Mouse (Mus musculus): ENCODE measurements around the gene Tmem72. TPM values are rescaled to one million over a fixed set of nuclear protein-coding genes. Genes with fewer than 3 reads are reported as not detected.

Gene Tmem72
- polyA plus RNA-seq, 1 experiment: not detected

- no peak overlapping the region for H3K27ac ChIP-seq (ENCODE audit: insufficient read depth, low read length)
- peak; percentile 34; the same call in 1 of the 2 replicates for TF ChIP-seq CTCF (IDR thresholded peaks at IDR 0.05; ENCODE audit: borderline replicate concordance, insufficient read depth, low read length)
- no peak for TF ChIP-seq POLR2A (IDR thresholded peaks at IDR 0.05; ENCODE audit: low read depth, low read length)
- H3K4me3 ChIP-seq (ENCODE audit: insufficient read depth, low read length): no peak overlapping the region
- H3K4me1 ChIP-seq (ENCODE audit: control insufficient read depth, insufficient read depth, low read length): no peaks in the 10 kb centered on the region
Observed at GRCm38 (mm10) chr6:116697413-116697812, 19.3 kb downstream of the Tmem72 start.

DNA sequence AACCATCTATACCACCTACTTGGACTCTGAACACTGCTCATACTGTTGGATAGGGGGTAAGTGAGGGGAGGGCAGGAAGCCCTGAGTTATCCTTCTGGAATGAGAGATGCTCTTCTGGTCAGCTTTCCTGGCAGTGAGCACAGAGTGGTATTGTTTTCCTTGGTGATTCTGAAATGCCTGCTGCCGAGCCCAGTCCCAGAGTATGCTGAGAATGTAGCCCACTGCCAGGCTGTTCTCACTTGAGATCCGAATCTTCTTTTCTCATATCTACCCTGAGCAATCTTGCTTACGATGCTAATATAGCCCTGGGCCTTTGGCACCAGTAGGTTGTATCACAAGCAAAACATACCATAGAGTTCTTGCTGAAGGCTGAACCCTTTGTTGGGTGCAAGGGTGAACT lies 22.4 kb downstream of the Tmem72 start:
- H3K4me1 ChIP-seq (ENCODE audit: control insufficient read depth, insufficient read depth, low read length): no peaks in the 10 kb centered on the region
- H3K27ac ChIP-seq (ENCODE audit: insufficient read depth, low read length): no peak overlapping the region
- no peak for TF ChIP-seq POLR2A (IDR thresholded peaks at IDR 0.05; ENCODE audit: low read depth, low read length)
- no peak for TF ChIP-seq CTCF (IDR thresholded peaks at IDR 0.05; ENCODE audit: borderline replicate concordance, insufficient read depth, low read length)
- H3K4me3 ChIP-seq (ENCODE audit: insufficient read depth, low read length): no peak overlapping the region

- no peaks in the 10 kb centered on the region for H3K4me1 ChIP-seq (ENCODE audit: control insufficient read depth, insufficient read depth, low read length)
- H3K4me3 ChIP-seq (ENCODE audit: insufficient read depth, low read length): no peak overlapping the region
- no peak for TF ChIP-seq POLR2A (IDR thresholded peaks at IDR 0.05; ENCODE audit: low read depth, low read length)
- no peak for TF ChIP-seq CTCF (IDR thresholded peaks at IDR 0.05; ENCODE audit: borderline replicate concordance, insufficient read depth, low read length)
- H3K27ac ChIP-seq (ENCODE audit: insufficient read depth, low read length): no peak overlapping the region
Observed at GRCm38 (mm10) chr6:116693639-116694038, 23.1 kb downstream of the Tmem72 start.

DNA sequence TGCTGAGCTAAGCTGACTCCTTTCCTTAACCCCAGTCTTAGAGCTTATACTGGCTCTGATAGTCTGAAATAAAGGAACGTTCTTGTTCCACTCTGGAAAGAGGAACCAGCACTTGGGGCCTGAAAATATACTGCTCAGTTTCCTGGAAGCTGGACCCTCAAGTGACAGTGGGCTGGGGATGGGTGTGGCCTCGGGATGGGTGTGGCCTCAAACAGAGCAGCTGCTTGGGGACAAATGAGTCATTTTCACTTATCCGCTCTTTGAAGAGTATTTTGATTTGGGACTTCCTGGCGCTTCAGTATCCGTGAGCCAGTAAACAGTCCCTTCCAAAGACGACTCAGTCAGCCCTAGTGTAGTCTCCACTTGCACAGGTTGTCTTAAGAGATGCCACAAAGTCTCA lies 34.4 kb downstream of the Tmem72 start:
- Histone ChIP-seq H3K4me1 (ENCODE audit: control insufficient read depth, insufficient read depth, low read length) (no peaks in the 10 kb centered on the region), H3K4me3 (ENCODE audit: insufficient read depth, low read length) (no peak overlapping the region), H3K27ac (ENCODE audit: insufficient read depth, low read length) (no peak overlapping the region)
- no peak for TF ChIP-seq POLR2A (IDR thresholded peaks at IDR 0.05; ENCODE audit: low read depth, low read length)
- no peak for TF ChIP-seq CTCF (IDR thresholded peaks at IDR 0.05; ENCODE audit: borderline replicate concordance, insufficient read depth, low read length)

DNA sequence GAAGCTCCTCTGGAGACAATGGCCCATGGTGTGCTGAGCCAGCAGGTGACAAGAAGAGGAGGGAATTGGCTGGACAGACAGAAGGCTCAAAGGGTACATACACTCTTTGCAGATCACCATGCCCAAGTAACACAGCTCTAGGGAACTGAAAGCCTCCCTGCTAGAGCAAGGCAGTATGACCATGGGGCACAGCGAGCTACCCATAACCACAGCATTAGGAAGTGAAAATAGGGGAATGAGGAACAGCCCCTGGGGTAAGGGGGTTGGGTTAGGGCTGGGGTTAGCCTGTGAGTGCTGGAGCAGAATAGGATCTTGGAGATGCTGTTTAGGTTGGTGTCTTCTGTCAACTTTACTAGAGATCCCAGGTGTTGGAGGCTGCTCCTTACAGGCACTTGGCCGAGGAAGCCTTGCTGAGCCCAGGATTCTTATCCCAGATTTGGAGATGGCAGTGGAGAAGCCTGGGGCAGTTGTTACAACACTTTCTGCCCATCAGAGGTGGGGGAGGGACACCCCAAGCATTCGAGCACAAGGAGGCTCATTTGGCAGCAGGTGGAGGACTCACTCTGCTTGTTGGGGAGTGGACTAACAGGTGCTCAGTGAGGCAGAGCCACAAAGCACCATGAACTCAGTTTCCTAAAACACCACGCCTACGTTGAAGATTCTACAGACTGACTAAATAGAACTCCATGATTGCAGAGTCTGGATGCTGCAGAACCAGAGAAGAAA lies 37.0 kb downstream of the Tmem72 start:
- TF ChIP-seq POLR2A (IDR thresholded peaks at IDR 0.05; ENCODE audit: low read depth, low read length) (no peak), CTCF (IDR thresholded peaks at IDR 0.05; ENCODE audit: borderline replicate concordance, insufficient read depth, low read length) (no peak)
- no peak overlapping the region for H3K4me3 ChIP-seq (ENCODE audit: insufficient read depth, low read length)

DNA sequence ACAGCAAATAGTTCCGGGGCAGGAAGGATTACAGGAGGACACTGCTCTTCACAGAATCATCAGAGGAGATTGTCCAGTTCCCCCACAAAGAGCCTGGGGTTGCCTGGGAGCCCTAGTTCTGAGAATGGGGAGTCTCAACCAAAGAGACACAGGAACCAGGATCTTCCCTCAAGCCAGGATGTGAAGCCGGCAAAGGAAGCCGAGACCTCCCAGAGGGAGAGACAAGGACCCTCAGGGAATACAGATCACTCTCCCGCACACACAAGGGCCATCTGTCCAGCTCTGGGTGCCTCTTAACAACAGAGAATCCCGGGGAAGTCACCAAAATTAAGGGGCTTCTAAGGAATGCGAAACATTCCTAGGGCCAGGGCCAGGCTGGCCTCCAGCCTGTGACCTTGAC lies 39.4 kb downstream of the Tmem72 start:
- Histone ChIP-seq H3K4me3 (ENCODE audit: insufficient read depth, low read length) (no peak overlapping the region), H3K27ac (ENCODE audit: insufficient read depth, low read length) (no peak overlapping the region), H3K4me1 (ENCODE audit: control insufficient read depth, insufficient read depth, low read length) (no peaks in the 10 kb centered on the region)
- TF ChIP-seq CTCF (IDR thresholded peaks at IDR 0.05; ENCODE audit: borderline replicate concordance, insufficient read depth, low read length) (no peak), POLR2A (IDR thresholded peaks at IDR 0.05; ENCODE audit: low read depth, low read length) (no peak)

More for the DNA sequence above, 37.0 kb downstream of the Tmem72 start:
- Histone ChIP-seq H3K4me1 (ENCODE audit: control insufficient read depth, insufficient read depth, low read length) (no peaks in the 10 kb centered on the region), H3K27ac (ENCODE audit: insufficient read depth, low read length) (no peak overlapping the region)

DNA sequence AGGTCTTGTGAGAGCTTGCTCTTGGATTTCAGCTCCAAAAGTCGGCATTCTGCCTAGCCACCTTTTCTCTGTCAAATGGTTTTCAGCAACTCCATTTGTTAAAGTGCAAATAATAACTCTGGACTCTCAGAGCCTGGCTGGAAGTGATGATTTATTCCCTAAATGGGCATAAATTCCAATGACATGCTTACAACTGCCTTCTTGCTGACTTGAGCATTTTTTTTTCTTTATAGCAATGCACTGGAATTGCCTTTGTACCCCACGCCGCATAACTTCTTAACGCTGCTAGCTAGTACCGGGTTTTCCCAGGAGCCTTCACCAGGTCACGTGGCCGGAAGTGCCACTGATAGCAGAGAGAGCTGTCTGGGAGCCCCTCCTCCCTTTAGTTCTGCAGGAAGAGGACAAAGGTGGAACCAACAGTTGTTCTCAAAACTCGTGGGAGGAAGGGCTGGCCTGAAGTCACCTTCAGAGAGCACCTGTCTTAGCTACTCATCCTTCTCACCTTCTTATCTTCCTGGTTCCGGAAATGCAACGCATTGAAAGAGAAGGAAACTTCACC lies 40.3 kb downstream of the Tmem72 start:
- TF ChIP-seq POLR2A (IDR thresholded peaks at IDR 0.05; ENCODE audit: low read depth, low read length) (no peak), CTCF (IDR thresholded peaks at IDR 0.05; ENCODE audit: borderline replicate concordance, insufficient read depth, low read length) (no peak)
- Histone ChIP-seq H3K27ac (ENCODE audit: insufficient read depth, low read length) (no peak overlapping the region), H3K4me3 (ENCODE audit: insufficient read depth, low read length) (no peak overlapping the region), H3K4me1 (ENCODE audit: control insufficient read depth, insufficient read depth, low read length) (no peaks in the 10 kb centered on the region)

DNA sequence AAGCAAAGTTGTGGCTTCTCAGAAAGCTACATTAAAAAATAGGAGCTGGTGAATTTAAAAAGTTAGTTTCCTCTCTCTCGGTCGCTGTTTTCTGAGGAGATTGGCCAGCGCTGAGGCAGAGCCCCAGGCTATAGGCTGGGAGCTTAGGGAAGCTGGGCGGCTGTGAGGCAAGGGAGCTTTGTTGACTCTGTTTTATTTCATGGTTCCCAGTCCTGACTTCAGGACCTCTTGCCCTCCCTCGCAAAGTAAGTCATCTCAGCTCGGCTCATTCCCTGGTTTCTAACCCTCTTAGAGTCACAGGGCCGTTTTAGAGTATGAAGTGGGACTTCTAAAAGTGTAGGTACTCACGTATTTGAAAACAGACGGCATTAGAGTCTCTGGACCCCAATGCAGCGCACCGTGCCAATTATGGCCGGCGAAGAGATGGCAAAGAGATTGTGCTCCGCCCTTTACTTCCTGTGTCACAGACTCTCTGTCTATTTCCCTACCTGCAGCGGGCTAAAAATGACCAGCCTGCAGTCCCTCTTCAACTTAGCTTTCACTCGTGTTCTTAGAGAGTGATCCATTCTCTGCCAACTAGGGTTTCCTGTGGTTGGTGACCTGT lies 42.3 kb downstream of the Tmem72 start:
- H3K4me1 ChIP-seq (ENCODE audit: control insufficient read depth, insufficient read depth, low read length): no peaks in the 10 kb centered on the region
- TF ChIP-seq POLR2A (IDR thresholded peaks at IDR 0.05; ENCODE audit: low read depth, low read length): no peak
- TF ChIP-seq CTCF (IDR thresholded peaks at IDR 0.05; ENCODE audit: borderline replicate concordance, insufficient read depth, low read length): no peak
- no peak overlapping the region for H3K27ac ChIP-seq (ENCODE audit: insufficient read depth, low read length)
- H3K4me3 ChIP-seq (ENCODE audit: insufficient read depth, low read length): peak overlapping the region; percentile 58

DNA sequence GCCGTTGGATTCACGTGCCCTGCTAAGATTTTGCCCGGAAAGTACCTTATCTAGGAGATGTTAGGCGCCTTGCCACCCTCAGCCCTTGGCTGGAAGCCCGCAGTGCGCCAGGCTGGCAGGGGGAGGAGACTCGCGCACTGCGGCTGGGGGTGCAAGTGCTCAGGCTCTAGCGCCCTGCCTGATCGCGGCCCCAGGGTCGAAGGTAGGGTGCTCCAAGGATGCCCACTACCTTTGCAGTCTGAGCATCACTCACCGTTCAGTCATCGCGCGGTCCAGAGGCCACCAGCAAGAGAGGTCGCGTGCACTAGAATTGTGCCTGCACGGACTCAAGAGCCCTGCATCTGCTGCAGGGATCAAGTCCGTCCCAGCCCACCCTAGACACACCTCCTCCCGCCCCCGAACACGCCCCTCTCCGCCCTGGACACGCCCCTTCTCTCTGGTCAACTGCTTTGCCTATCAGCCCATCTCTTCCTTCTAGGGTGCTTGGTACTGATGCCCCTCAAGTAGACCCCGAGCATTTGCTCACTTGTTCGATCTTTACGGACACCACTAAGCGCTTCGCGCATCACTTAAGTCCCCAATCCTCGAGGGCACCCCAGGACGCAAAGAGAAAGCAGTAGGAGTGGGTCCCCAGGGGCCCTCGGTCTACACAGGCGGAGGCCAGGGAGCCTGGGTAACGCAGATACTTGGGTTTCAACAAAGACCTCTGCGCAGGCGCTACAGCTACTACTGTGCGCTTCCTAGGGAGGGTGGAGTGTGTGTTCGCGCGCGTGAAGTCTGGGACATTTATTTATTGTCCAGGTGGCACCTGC lies 43.0 kb downstream of the Tmem72 start, which contains the start of gene Rassf4:
TSS of gene Rassf4 (minus strand) at position 482 of the 812 bp plus-strand sequence.
- H3K27ac ChIP-seq (ENCODE audit: insufficient read depth, low read length): no peak within 1 kb of the TSS
- no peaks in the 10 kb centered on the region for H3K4me1 ChIP-seq (ENCODE audit: control insufficient read depth, insufficient read depth, low read length)
- H3K4me3 ChIP-seq (ENCODE audit: insufficient read depth, low read length): peak within 1 kb of the TSS; percentile 58
- no peak for TF ChIP-seq CTCF (IDR thresholded peaks at IDR 0.05; ENCODE audit: borderline replicate concordance, insufficient read depth, low read length)
- TF ChIP-seq POLR2A (IDR thresholded peaks at IDR 0.05; ENCODE audit: low read depth, low read length): 0 out of 2 replicates have a peak, but pooled peaks have one; percentile 44
